Mouse (Mus musculus): ENCODE data around the gene Frmd4a. TPM values are rescaled to one million over a fixed set of nuclear protein-coding genes. Genes with fewer than 3 reads are reported as not detected.

The Frmd4a gene
- polyA plus RNA-seq, 1 experiment from 2014 or later, result 24.2 TPM

DNA sequence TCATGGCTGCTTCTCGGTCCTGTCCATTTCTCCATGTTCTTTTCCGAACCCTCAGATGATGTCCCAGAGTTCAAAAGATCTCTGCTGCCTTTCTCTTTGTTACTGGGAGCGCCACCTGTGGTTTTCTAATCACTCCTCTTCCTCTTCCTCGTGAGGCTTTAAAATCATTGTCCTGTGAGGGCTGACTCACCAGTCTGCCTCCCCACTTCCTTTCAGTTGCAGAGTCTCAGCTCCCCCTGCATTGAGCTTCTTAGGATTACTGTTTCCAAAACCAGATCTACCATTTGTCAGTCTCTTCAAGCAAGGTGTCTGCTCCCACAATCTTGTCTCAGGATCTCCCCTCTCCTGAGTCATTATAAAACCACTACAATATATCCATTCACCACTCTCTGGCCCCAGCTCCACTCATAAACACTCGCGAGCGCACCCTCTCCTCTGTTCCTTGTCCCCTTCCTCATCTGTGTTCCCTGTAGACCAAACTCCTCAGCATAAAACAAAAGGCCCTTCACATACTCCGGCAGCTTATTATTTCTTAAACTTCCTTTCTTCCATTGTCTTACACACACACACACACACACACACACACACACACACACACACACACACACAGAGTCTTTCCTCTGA lies 392.4 kb downstream of the Frmd4a start:
- Histone ChIP-seq H3K36me3 (ENCODE audit: inconsistent target) (no peaks in the 10 kb centered on the region), H3K27ac (peak overlapping the region; percentile 47), H3K4me3 (ENCODE audit: inconsistent target) (no peak overlapping the region), H3K79me2 (ENCODE audit: inconsistent target) (0 out of 2 replicates have a peak, but pooled peaks cover 7% of the 10 kb centered on the region)
- WGBS (ENCODE audit: missing documents), result 10% methylated on average over 8 of the region's 8 CpGs

GRCm38 (mm10) chr2:4412870-4413595 lies 395.5 kb downstream of the Frmd4a start:
- no peak overlapping the region for H3K27ac ChIP-seq
- no peak overlapping the region for H3K4me3 ChIP-seq (ENCODE audit: inconsistent target)
- H3K36me3 ChIP-seq (ENCODE audit: inconsistent target), result no peaks in the 10 kb centered on the region
- WGBS (ENCODE audit: missing documents), result 86% methylated on average over 5 of the region's 5 CpGs
- no peaks in the 10 kb centered on the region for H3K79me2 ChIP-seq (ENCODE audit: inconsistent target)

DNA sequence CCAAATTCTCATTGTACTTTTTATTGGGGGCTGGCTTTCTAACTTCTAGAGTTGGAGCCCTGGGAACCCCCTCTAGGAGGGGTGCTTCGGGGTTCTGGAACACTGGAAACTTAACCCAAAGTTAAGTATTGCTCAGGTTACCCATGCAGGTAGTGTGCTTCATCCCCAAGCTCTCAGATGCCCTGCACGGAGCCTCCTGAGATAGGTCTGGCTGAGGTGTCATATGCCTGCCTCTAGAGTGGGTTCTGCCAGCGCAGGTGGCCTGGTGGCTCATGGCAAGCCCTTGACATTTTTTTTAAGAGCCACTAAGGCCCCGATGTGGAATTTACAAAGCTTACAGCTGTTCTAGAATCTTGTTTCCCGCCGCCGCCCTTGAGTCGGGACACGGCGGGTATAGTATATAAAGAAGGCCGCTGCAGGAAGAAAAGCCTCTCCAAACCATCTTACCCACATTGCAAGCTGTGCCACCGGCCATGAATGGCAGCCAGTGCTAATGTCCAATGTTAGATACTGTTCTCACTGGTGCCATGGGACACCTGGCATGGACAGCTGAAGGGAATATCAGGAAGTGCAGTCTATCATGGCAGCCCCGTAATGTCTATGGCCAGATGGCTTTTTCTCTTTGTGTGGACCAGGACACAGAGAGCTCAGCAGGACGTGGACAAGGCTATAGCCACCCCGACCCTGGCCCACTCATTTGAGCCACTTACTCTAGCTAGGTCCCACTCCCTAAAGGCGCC lies 396.2 kb downstream of the Frmd4a start:
- Histone ChIP-seq H3K4me3 (ENCODE audit: inconsistent target) (no peak overlapping the region), H3K79me2 (ENCODE audit: inconsistent target) (no peaks in the 10 kb centered on the region), H3K36me3 (ENCODE audit: inconsistent target) (no peaks in the 10 kb centered on the region), H3K27ac (no peak overlapping the region)
- 93% methylated on average over 16 of the region's 16 CpGs for WGBS (ENCODE audit: missing documents)

DNA sequence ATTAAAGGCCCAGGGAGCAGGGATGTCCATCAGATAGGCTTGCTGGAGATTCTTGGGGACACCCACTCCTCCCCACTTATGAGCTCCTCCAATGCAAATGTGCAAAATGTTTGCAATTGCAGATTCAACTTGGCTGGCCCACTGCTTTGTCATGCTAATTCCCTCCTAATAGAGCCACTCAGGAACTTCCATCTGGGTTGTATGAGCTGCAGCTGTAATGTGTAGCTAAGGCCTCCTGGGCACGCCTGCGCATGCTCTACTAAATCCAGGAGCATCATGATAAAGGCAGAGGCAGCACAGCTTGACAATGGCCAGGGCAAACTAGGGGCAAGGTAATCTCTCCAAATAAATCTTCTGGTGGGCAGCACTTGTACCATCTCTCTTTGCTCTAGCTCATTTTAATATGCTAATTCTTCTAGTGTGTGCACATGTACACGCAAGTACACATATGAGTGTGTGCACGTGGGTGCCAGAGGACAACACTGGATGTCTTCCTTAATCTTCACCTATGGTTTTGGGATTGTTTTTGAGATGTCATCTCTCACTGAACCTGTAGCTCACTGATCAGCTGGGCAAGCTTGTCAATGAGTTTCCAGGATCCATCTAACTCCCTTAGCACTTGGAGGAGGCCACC lies 403.3 kb downstream of the Frmd4a start:
- H3K4me3 ChIP-seq (ENCODE audit: inconsistent target), result no peak overlapping the region
- no peaks in the 10 kb centered on the region for H3K36me3 ChIP-seq (ENCODE audit: inconsistent target)
- whole genome bisulfite sequencing (ENCODE audit: missing documents), result 90% methylated on average over 4 of the region's 4 CpGs
- no peaks in the 10 kb centered on the region for H3K79me2 ChIP-seq (ENCODE audit: inconsistent target)
- no peak overlapping the region for H3K27ac ChIP-seq

DNA sequence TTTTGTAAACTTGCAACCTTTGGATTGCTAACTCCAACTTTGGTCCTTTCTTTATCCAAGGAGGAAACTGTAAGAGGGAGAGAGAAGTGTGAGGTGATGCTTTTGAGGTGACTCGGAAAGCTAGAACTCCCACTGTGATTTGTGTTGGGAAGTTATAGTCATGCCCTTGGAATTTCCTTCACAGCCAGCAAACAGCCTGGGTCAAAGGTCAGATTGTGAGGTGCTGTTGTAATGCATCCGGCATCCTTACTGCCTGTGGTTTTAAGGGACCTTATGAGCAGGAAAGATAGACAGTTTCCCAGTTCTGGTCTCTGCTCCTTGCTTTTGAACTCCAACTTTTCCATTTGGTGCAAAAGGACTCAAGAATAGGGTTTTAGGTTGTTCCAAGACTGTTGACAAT lies 404.2 kb downstream of the Frmd4a start:
- 97% methylated on average over 2 of the region's 2 CpGs for WGBS (ENCODE audit: missing documents)

DNA sequence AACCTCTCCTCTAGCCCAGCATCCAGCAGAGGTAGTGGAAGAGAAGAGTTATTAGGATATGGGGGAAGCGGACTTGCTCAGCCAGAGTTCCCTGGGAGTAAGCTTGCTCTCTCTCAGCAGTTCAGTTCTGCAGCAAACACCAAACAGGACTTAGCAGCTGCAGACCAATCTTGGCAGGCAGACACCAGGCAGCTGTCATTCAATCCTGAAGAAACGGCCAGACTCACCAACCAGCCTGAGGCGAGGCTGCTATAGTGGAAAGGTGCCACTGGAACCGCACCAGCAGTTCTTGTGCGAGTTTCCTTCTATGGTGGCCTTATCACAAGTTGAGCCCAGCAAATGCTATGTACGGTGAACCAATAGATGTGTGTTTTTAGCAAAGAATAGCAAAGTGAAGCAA lies 406.4 kb downstream of the Frmd4a start:
- Histone ChIP-seq H3K79me2 (ENCODE audit: inconsistent target) (no peaks in the 10 kb centered on the region), H3K27ac (no peak overlapping the region), H3K4me3 (ENCODE audit: inconsistent target) (no peak overlapping the region), H3K36me3 (ENCODE audit: inconsistent target) (no peaks in the 10 kb centered on the region)
- WGBS (ENCODE audit: missing documents), result 95% methylated on average over 6 of the region's 6 CpGs

More for the DNA sequence above, 404.2 kb downstream of the Frmd4a start:
- no peak overlapping the region for H3K27ac ChIP-seq
- no peak overlapping the region for H3K4me3 ChIP-seq (ENCODE audit: inconsistent target)
- H3K79me2 ChIP-seq (ENCODE audit: inconsistent target), result no peaks in the 10 kb centered on the region
- H3K36me3 ChIP-seq (ENCODE audit: inconsistent target), result no peaks in the 10 kb centered on the region

GRCm38 (mm10) chr2:4428407-4428855 lies 410.9 kb downstream of the Frmd4a start:
- 32% methylated on average over 6 of the region's 7 CpGs for WGBS (ENCODE audit: missing documents)
- no peak overlapping the region for H3K27ac ChIP-seq
- H3K4me3 ChIP-seq (ENCODE audit: inconsistent target), result no peak overlapping the region
- no peaks in the 10 kb centered on the region for H3K79me2 ChIP-seq (ENCODE audit: inconsistent target)
- no peaks in the 10 kb centered on the region for H3K36me3 ChIP-seq (ENCODE audit: inconsistent target)

DNA sequence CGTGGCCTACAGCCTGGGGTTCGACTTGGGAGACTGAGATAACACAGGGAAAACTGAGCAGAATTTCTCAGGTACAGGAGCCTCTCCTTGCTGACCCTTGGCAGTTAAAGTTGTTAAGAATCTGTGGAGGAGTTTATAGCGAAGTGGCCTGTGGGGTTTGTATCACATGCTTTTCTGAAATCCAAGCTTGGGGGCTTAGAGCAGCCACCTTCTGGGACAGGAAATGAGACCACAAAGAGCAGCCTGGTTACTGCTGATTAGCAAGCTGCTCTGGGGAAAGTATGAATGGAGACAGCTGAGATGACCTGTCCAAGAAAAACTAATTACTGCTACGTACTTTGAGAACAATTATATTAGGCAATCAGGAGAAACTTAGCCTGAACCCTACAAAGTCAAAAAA lies 415.6 kb downstream of the Frmd4a start:
- Histone ChIP-seq H3K36me3 (ENCODE audit: inconsistent target) (no peaks in the 10 kb centered on the region), H3K4me3 (ENCODE audit: inconsistent target) (no peak overlapping the region), H3K27ac (no peak overlapping the region), H3K79me2 (ENCODE audit: inconsistent target) (no peaks in the 10 kb centered on the region)
- WGBS (ENCODE audit: missing documents), result 33% methylated on average over 4 of the region's 4 CpGs

DNA sequence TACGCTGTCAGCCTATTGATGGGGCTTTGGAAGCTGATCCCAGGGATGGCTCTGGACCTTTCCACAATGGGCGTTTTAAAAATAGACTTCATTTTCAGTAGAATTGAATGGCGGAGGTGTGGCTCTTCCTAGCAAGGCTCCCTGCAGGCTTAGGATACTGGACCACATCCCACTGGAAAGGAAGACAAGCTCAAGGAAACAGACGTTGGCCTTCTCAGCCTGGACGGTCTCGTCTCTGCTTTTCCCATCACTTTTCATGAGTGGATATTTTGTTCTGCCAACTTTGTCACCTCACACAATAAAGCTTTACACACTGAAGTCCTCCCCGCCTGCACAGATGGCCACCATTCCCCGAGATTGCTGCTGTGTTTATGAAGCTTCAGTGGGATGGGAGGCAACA lies 417.5 kb downstream of the Frmd4a start:
- no peak overlapping the region for H3K27ac ChIP-seq
- no peaks in the 10 kb centered on the region for H3K36me3 ChIP-seq (ENCODE audit: inconsistent target)
- 83% methylated on average over 8 of the region's 8 CpGs for WGBS (ENCODE audit: missing documents)
- H3K79me2 ChIP-seq (ENCODE audit: inconsistent target), result no peaks in the 10 kb centered on the region
- no peak overlapping the region for H3K4me3 ChIP-seq (ENCODE audit: inconsistent target)

GRCm38 (mm10) chr2:4436361-4437231 lies 419.1 kb downstream of the Frmd4a start:
- H3K4me3 ChIP-seq (ENCODE audit: inconsistent target), result no peak overlapping the region
- WGBS (ENCODE audit: missing documents), result 95% methylated on average over 19 of the region's 19 CpGs
- H3K79me2 ChIP-seq (ENCODE audit: inconsistent target), result no peaks in the 10 kb centered on the region
- no peaks in the 10 kb centered on the region for H3K36me3 ChIP-seq (ENCODE audit: inconsistent target)
- H3K27ac ChIP-seq, result no peak overlapping the region

- Histone ChIP-seq H3K27ac (no peak overlapping the region), H3K36me3 (ENCODE audit: inconsistent target) (no peaks in the 10 kb centered on the region), H3K79me2 (ENCODE audit: inconsistent target) (no peaks in the 10 kb centered on the region), H3K4me3 (ENCODE audit: inconsistent target) (no peak overlapping the region)
- 61% methylated on average over 7 of the region's 7 CpGs for WGBS (ENCODE audit: missing documents)
These were observed 421.2 kb downstream of the Frmd4a start for GRCm38 (mm10) chr2:4438739-4439138.

DNA sequence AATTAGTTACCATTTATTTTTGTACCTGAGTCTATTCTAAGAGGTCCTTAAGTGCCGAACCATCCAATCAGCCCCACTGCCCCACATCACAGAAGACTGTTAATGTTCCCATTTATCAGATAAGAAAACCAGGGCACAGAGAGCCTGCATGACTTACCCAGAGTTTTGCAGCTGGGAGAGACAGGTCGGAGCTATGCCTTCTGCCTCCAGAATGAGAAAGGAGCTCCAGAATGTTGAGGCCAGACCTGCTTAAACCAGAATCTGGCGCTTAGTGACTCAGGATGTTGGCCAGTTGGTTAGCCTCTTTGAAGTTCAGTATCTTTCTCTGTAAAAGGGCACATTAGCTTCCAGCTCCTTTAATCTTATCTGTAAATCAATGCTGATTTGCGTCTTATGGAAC lies 422.4 kb downstream of the Frmd4a start:
- H3K79me2 ChIP-seq (ENCODE audit: inconsistent target), result no peaks in the 10 kb centered on the region
- H3K36me3 ChIP-seq (ENCODE audit: inconsistent target), result no peaks in the 10 kb centered on the region
- no peak overlapping the region for H3K27ac ChIP-seq
- H3K4me3 ChIP-seq (ENCODE audit: inconsistent target), result no peak overlapping the region
- 86% methylated on average over 4 of the region's 4 CpGs for WGBS (ENCODE audit: missing documents)

- no peak overlapping the region for H3K27ac ChIP-seq
- no peaks in the 10 kb centered on the region for H3K79me2 ChIP-seq (ENCODE audit: inconsistent target)
- no peak overlapping the region for H3K4me3 ChIP-seq (ENCODE audit: inconsistent target)
- no peaks in the 10 kb centered on the region for H3K36me3 ChIP-seq (ENCODE audit: inconsistent target)
- WGBS (ENCODE audit: missing documents), result 98% methylated on average over 4 of the region's 4 CpGs
These were observed 424.3 kb downstream of the Frmd4a start for GRCm38 (mm10) chr2:4441840-4442239.

DNA sequence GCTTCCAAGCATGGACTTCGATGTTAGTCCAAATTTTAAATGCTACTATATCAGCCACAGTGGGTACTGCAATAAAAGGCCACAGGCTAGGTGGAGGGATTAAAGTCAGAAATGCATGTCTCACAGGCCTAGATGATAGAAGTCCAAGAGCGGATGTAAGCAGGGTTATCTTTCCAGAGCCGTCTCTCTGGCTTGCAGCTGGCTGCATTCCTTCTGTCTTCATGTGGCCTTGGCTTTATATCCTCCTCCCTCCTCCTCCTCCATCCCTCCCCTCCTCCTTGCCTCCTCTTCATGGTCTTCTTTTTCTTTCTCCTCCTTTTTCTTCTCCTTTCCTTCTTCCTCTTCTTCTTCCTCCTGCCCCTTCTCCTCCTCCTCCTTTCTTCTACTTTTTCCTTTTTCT lies 427.2 kb downstream of the Frmd4a start:
- no peaks in the 10 kb centered on the region for H3K79me2 ChIP-seq (ENCODE audit: inconsistent target)
- H3K27ac ChIP-seq, result no peak overlapping the region
- no peak overlapping the region for H3K4me3 ChIP-seq (ENCODE audit: inconsistent target)
- no peaks in the 10 kb centered on the region for H3K36me3 ChIP-seq (ENCODE audit: inconsistent target)
- 92% methylated on average over 3 of the region's 3 CpGs for WGBS (ENCODE audit: missing documents)
